Mouse (Mus musculus) spleen, postnatal 4 days (tissue): ENCODE data around the gene Adgrl2.

Experiments
- DNase-seq, 2 experiments: peaks; one replicate each; pipeline ENCODE4 v3.0.0; 2022; ENCODE audit warnings: low spot score in 2 of 2

Adgrl2 gene

DNA sequence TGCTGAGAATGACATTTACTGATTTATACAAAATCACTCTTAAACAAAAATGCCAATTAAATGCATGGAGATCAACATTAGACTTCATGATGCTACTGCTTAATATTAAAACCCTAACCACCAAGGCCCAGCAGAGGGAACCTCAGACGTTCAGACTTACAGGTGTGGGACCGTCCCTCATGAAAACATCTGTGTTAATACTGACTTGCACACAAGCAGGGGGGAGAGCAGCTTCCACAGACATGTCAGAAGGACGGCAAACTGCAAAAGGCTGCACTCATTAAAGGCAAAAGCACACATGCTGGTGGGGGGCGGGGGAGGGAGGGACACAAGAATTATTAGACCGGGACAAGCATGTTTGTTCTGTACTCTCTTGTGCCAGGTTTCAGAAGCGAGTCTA, 168.7 kb downstream of the Adgrl2 start:
- no peak for DNase-seq

DNA sequence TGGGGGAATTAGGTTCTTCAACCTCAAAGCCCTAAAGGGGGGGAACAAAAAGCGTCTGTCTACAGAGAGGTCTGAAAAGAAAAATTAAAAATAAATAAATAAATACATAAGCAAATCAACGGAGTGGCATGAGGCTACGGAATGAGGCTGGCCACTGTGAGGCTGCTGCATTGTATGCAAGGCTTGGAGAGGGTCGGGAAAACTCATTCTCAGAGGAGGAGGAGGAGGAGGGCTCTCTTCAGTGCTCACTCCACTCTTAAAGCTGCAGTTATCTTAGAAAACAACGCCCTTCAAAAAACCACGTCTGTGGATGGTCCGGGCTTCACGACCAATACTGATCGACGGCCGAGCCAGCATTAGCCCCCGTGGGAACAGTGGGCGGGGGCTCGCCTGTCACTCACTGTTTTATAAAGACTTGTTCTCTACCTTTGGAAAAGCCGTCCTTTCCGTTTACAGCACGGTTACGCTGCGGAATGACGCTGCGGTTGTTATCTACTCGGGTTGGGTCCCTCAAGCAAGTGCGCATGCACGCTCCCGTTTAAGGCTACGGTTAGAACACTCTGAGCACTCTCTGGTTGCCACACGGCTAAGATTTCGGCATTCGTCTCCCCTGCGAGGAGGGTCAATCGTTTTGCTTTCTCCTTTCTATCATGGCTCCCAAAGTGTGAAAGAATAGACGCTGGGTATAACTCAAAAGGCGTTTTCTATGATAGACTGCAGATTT, 170.9 kb downstream of the Adgrl2 start:
- no peak for DNase-seq

- no peak for DNase-seq
These were observed 171.8 kb downstream of the Adgrl2 start for GRCm38 (mm10) chr3:148818414-148819105.

DNA sequence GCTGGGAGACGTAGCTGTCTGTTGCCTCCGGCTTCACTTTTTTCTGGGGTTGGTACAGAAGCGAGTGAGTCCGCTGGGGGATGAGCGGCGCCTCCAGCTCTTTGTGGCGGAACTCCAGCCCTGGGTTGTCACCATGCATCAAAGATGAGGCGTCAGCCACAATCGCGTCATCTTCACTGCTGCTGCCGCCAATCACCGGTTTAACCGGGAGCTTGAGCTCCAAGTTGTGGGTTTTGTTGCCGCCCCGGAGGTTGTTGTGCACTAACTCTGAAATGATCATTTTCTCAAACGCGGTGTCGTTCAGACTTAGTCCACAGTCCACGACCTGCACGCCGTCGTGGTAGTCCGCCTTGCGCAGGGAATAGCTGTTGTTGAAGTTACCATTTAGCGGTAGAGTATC, 172.9 kb downstream of the Adgrl2 start:
- no peak for DNase-seq

DNA sequence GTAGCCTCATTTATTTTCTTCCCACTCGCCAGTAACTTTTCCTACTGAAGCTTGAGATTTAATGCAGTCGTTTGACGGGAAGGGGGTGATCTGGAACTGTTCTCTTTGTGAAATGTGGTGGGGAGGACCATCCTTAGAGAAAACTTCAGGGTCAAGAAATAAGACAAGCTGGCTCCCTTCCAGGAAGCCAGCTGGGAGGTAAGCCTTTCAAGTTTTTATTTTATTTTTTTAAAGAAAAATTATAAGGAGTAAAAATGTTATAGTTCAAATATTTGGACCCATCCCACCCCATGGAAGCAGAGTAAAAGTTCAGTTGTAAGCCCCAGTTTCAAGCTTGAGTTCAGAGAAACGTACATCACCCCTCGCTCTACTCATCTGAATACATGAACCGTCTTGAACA, 177.2 kb downstream of the Adgrl2 start:
- no peak for DNase-seq

DNA sequence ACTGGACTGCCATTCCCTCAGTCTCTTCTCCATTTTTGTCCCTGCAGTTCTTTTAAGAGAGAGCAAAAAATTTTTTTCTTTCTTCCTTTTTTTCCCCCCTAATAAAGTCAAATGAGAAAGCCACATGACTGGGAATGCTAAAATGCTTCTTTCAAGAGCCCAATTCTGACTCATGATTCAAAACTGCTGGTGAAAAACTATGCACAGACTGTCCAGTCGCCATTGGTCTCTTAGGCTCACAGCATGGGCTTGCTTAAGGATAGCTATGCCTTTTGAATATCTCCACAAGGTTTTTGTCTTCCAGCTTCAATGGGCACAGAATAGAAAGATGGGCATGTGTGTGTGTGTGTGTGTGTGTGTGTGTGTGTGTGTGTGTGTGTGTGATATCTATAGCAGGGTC, 178.3 kb downstream of the Adgrl2 start:
- DNase-seq = no peak

DNA sequence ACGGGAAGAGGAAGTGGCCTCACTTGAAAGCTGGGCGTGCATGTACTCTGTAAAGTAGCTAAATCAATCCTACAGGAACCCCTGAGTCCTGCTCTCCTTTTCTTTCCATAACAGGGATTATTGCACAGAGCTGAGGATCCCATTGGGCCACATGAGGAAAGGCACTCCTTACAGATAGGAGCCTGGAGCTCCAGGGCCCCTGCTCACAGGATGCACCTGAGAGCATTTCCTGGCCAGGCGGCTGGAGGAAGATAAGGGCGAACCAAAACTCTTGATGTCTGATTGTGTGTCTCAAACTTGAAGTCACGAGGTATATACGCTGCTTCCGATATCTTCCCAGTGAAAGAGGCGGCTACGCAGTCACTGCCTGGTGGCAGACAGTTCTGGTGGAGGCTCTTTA, 183.4 kb downstream of the Adgrl2 start:
- DNase-seq = no peak

GRCm38 (mm10) chr3:148793286-148793913, 197.0 kb downstream of the Adgrl2 start:
- no peak for DNase-seq

DNA sequence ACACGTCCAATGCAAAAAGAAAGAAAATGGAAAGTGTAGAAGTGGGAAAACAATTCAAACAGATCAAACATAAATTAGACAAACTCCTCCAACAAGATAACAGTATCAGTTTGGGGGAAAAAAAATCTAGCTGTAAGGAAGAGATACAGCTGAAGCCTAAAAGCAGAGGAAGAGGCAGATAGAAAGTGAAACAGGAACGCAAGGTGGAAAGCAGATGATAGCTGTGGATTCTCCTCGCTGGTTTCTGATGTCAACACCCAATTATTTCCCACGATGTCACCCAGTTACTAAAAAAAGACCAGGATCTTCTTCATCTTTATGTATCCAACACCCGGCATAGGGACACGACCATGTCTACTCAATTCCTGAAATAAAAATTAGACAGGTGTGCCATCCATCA, 220.0 kb downstream of the Adgrl2 start:
- DNase-seq = no peak
